Mouse (Mus musculus): Measurements from ENCODE around the gene 1700113H08Rik.

DNA sequence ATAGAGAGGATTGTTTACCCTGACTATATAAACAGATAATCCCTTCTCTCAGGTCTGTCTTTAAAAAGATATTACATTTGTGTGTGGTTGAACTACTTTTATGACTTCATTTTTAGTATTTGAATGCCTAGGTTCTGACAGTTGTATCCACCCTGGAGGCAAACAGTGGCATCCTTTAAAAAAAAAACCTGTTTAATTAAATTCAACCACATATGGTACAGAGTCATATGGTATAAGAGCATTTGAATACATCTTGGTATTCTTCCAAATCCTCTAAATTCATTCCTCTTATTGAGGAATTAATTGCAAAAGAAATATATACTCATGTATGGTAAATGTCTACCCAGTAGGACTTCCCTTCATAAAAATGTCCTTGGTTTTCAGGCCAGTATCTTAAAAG lies 217.2 kb downstream of the 1700113H08Rik start:
- TF ChIP-seq CTCF (IDR thresholded peaks at IDR 0.05; ENCODE audit: extremely low read depth, insufficient read depth, low read length), result no peak
- TF ChIP-seq POLR2A (IDR thresholded peaks at IDR 0.05; ENCODE audit: extremely low read depth, insufficient read depth, low read length), result no peak

Measured in cortical plate, adult 2 months (tissue).